Mouse (Mus musculus): ENCODE results near the gene Mobp. TPM values are rescaled to one million over a fixed set of nuclear protein-coding genes. Genes with fewer than 3 reads are reported as not detected.

Gene Mobp
- polyA plus RNA-seq, 1 experiment: not detected

DNA sequence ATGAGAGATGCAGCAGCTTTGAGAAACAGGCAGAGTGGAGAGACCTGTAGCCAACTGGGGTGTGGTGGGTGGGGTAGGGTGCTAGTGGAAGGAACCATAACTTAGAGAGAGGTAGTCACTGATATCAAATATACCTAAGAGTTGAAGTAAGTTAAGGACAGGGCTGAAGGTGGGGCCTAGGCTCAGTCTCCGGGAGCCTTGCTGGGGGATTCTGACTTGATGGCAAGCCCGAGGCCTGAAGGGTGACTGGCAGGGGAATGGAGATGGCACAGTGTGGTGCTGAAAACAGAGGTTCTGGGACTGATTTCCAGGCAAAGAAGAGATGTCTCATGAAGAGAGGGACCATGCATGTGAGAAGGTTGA, 34.7 kb upstream of the Mobp start:
- Histone ChIP-seq H3K79me2 (ENCODE audit: control insufficient read depth, insufficient read depth) (peaks cover 7% of the 10 kb centered on the region), H3K27me3 (ENCODE audit: control insufficient read depth, insufficient read depth, insufficient read length) (no peaks in the 10 kb centered on the region), H3K4me2 (ENCODE audit: low read depth) (no peak overlapping the region), H3ac (ENCODE audit: control insufficient read depth, insufficient read length) (no peak overlapping the region), H3K36me3 (ENCODE audit: control insufficient read depth, insufficient read depth) (no peaks in the 10 kb centered on the region), H3K4me3 (no peak overlapping the region)
- no peak for TF ChIP-seq MAX (IDR thresholded peaks at IDR 0.05; ENCODE audit: low read depth)
- no peak for TF ChIP-seq MYOG (IDR thresholded peaks at IDR 0.05; ENCODE audit: control insufficient read depth in 1 of 3, insufficient read depth in 1 of 3, insufficient read length in 2 of 3, low read depth in 2 of 3)
- no peak for TF ChIP-seq TCF12 (IDR thresholded peaks at IDR 0.05; ENCODE audit: insufficient read depth, poor library complexity, severe bottlenecking)
- TF ChIP-seq MYOD1 (IDR thresholded peaks at IDR 0.05; ENCODE audit: control insufficient read depth in 1 of 3, insufficient read length in 2 of 3, low read depth in 2 of 3): no peak
- no peak for TF ChIP-seq E2F4 (IDR thresholded peaks at IDR 0.05; ENCODE audit: insufficient read depth)

DNA sequence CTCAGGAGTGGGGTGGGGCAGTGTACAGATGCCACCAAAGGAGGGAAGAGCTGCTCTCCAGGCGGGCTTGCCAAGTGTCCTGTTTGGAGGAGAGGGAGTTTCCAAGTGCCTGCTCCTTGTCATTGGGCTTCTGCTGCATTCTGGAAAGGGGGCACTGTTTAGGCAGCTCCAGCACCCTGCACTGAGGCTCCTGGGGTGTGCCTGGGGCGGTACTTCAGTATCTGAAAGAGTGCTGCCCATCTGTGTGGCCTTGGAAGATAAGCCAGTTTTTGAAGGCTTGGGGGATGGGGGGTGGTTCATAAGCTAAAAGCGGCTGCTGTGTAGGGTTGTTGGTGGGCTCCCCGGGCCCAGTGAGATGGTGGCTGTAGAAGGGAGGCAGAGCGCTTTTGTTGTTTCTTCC, 33.9 kb upstream of the Mobp start:
- Histone ChIP-seq H3K4me2 (ENCODE audit: low read depth) (no peak overlapping the region), H3K4me3 (no peak overlapping the region), H3K36me3 (ENCODE audit: control insufficient read depth, insufficient read depth) (no peaks in the 10 kb centered on the region), H3ac (ENCODE audit: control insufficient read depth, insufficient read length) (no peak overlapping the region), H3K27me3 (ENCODE audit: control insufficient read depth, insufficient read depth, insufficient read length) (no peaks in the 10 kb centered on the region), H3K79me2 (ENCODE audit: control insufficient read depth, insufficient read depth) (peaks cover 7% of the 10 kb centered on the region)
- no peak for TF ChIP-seq TCF12 (IDR thresholded peaks at IDR 0.05; ENCODE audit: insufficient read depth, poor library complexity, severe bottlenecking)
- TF ChIP-seq SRF (IDR thresholded peaks at IDR 0.05; ENCODE audit: control insufficient read depth, insufficient read length, low read depth): no peak
- no peak for TF ChIP-seq CEBPB (IDR thresholded peaks at IDR 0.05; ENCODE audit: insufficient read depth, poor library complexity, severe bottlenecking)
- no peak for TF ChIP-seq TCF3 (IDR thresholded peaks at IDR 0.05; ENCODE audit: insufficient read length, low read depth)
- TF ChIP-seq POLR2AphosphoS2 (IDR thresholded peaks at IDR 0.05; ENCODE audit: insufficient read length, low read depth): no peak
- no peak for TF ChIP-seq E2F4 (IDR thresholded peaks at IDR 0.05; ENCODE audit: insufficient read depth)
- no peak for TF ChIP-seq MYOD1 (IDR thresholded peaks at IDR 0.05; ENCODE audit: control insufficient read depth in 1 of 3, insufficient read length in 2 of 3, low read depth in 2 of 3)
- TF ChIP-seq MYOG (IDR thresholded peaks at IDR 0.05; ENCODE audit: control insufficient read depth in 1 of 3, insufficient read depth in 1 of 3, insufficient read length in 2 of 3, low read depth in 2 of 3): no peak
- no peak for TF ChIP-seq POLR2A (IDR thresholded peaks at IDR 0.05; ENCODE audit: insufficient read length, low read depth)
- TF ChIP-seq REST (IDR thresholded peaks at IDR 0.05; ENCODE audit: insufficient read depth, insufficient read length): no peak
- TF ChIP-seq MAX (IDR thresholded peaks at IDR 0.05; ENCODE audit: low read depth): no peak
- no peak for TF ChIP-seq USF1 (IDR thresholded peaks at IDR 0.05; ENCODE audit: low read depth)

DNA sequence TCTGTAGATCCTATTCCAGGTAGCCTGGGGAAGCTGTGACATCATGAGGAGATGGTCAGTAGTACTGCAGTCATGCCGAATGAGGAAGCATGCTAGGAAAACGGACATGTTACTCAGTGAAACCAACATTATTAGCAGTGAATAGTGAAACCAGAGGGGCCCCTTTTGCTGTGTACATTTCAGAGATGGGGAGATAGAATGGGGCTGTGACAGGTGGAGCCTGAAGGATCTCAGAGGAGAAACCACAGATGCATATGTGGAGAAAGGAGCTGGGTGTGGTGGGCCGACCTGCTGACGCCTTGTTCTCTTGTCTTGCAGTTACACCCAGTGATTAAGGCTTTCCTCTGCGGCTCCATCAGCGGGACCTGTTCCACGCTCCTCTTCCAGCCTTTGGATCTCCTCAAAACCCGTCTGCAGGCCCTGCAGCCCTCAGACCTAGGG, 33.3 kb upstream of the Mobp start:
- no peak overlapping the region for H3K4me2 ChIP-seq (ENCODE audit: low read depth)
- no peak overlapping the region for H3K4me3 ChIP-seq
- TF ChIP-seq MAX (IDR thresholded peaks at IDR 0.05; ENCODE audit: low read depth): no peak
- H3ac ChIP-seq (ENCODE audit: control insufficient read depth, insufficient read length): no peak overlapping the region
- no peaks in the 10 kb centered on the region for H3K36me3 ChIP-seq (ENCODE audit: control insufficient read depth, insufficient read depth)
- no peaks in the 10 kb centered on the region for H3K27me3 ChIP-seq (ENCODE audit: control insufficient read depth, insufficient read depth, insufficient read length)
- H3K79me2 ChIP-seq (ENCODE audit: control insufficient read depth, insufficient read depth): peaks cover 5% of the 10 kb centered on the region

DNA sequence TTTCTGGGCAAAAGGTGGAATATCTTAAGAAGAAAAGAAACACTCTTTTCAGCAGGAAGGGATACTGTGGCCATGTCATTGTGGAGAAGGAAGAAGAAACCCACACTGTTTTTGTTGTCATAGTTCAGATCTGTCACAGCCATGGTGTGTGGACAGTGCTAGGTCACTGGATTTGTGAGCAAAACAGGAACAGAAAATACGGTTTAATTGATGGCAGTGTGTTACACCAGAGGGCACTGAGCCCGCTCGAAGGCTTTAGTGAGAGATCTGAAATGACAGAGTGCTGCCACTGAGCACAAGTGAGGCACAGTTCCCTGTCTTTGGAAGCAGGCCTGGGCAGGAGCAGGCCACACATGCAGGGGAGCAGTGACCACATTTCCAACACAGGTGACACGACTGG, 31.3 kb upstream of the Mobp start:
- no peaks in the 10 kb centered on the region for H3K27me3 ChIP-seq (ENCODE audit: control insufficient read depth, insufficient read depth, insufficient read length)
- no peak overlapping the region for H3ac ChIP-seq (ENCODE audit: control insufficient read depth, insufficient read length)
- no peak overlapping the region for H3K4me3 ChIP-seq
- H3K79me2 ChIP-seq (ENCODE audit: control insufficient read depth, insufficient read depth): no peaks in the 10 kb centered on the region
- H3K4me2 ChIP-seq (ENCODE audit: low read depth): no peak overlapping the region
- H3K36me3 ChIP-seq (ENCODE audit: control insufficient read depth, insufficient read depth): no peaks in the 10 kb centered on the region
- TF ChIP-seq MAX (IDR thresholded peaks at IDR 0.05; ENCODE audit: low read depth): no peak
- TF ChIP-seq MYOD1 (IDR thresholded peaks at IDR 0.05; ENCODE audit: control insufficient read depth in 1 of 3, insufficient read length in 2 of 3, low read depth in 2 of 3): no peak

DNA sequence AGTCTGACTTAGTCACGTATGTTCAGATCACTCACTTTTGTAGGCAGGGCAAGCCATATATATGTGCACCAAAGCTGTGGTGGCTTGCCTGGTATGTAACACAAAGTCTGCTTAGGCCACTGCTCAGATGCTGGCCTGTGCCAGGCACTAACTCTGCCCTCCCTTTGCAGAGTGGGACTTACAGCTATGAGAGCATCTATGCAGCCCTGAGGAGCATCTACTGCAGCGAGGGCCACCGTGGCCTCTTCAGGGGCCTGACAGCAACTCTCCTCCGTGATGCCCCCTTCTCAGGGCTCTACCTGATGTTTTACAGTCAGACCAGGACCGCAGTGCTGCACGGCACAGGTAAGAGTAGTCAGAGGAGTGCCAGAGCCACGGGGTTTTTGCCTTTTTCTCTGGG, 29.0 kb upstream of the Mobp start:
- Histone ChIP-seq H3K79me2 (ENCODE audit: control insufficient read depth, insufficient read depth) (no peaks in the 10 kb centered on the region), H3ac (ENCODE audit: control insufficient read depth, insufficient read length) (no peak overlapping the region), H3K4me2 (ENCODE audit: low read depth) (no peak overlapping the region), H3K4me3 (no peak overlapping the region), H3K36me3 (ENCODE audit: control insufficient read depth, insufficient read depth) (no peaks in the 10 kb centered on the region), H3K27me3 (ENCODE audit: control insufficient read depth, insufficient read depth, insufficient read length) (no peaks in the 10 kb centered on the region)
- no peak for TF ChIP-seq POLR2A (IDR thresholded peaks at IDR 0.05; ENCODE audit: insufficient read length, low read depth)
- TF ChIP-seq TCF12 (IDR thresholded peaks at IDR 0.05; ENCODE audit: insufficient read depth, poor library complexity, severe bottlenecking): no peak
- no peak for TF ChIP-seq REST (IDR thresholded peaks at IDR 0.05; ENCODE audit: insufficient read depth, insufficient read length)
- TF ChIP-seq SRF (IDR thresholded peaks at IDR 0.05; ENCODE audit: control insufficient read depth, insufficient read length, low read depth): no peak
- no peak for TF ChIP-seq MYOD1 (IDR thresholded peaks at IDR 0.05; ENCODE audit: control insufficient read depth in 1 of 3, insufficient read length in 2 of 3, low read depth in 2 of 3)
- no peak for TF ChIP-seq TCF3 (IDR thresholded peaks at IDR 0.05; ENCODE audit: insufficient read length, low read depth)
- no peak for TF ChIP-seq MAX (IDR thresholded peaks at IDR 0.05; ENCODE audit: low read depth)
- no peak for TF ChIP-seq E2F4 (IDR thresholded peaks at IDR 0.05; ENCODE audit: insufficient read depth)
- no peak for TF ChIP-seq MYOG (IDR thresholded peaks at IDR 0.05; ENCODE audit: control insufficient read depth in 1 of 3, insufficient read depth in 1 of 3, insufficient read length in 2 of 3, low read depth in 2 of 3)
- TF ChIP-seq POLR2AphosphoS2 (IDR thresholded peaks at IDR 0.05; ENCODE audit: insufficient read length, low read depth): no peak
- no peak for TF ChIP-seq USF1 (IDR thresholded peaks at IDR 0.05; ENCODE audit: low read depth)
- TF ChIP-seq CEBPB (IDR thresholded peaks at IDR 0.05; ENCODE audit: insufficient read depth, poor library complexity, severe bottlenecking): no peak

Measured in myocyte (in vitro differentiated cells).